Comparison of ENCODE assay signal across 8 mouse cellular contexts in genomic region chr6:146725384-146725791, GRCm38 (mm10). TPM values are rescaled to one million over a fixed set of nuclear protein-coding genes. Genes with fewer than 3 reads are reported as not detected.
A peak's percentile ranks its signal among the peaks of the same experiment; 100 is the strongest.
DNase-seq lines count a peak whose midpoint lies in the region; ATAC-seq and TF ChIP-seq lines count a peak whose summit lies in the region.

No protein-coding gene starts in this region.

- peak overlapping the region; percentile 62 for H3K4me2 ChIP-seq in heart, postnatal 0 days (ENCODE audit: low read depth, low read length)
- H3K4me2 ChIP-seq in limb, embryonic 13.5 days (replicated peaks), result peak overlapping the region; percentile 75
- peak overlapping the region; percentile 93 for H3K4me2 ChIP-seq in myocyte (ENCODE audit: low read depth)

- TF ChIP-seq CTCF in heart, postnatal 0 days (IDR thresholded peaks at IDR 0.05; ENCODE audit: low read depth), result no peak

- DNase-seq in gastrocnemius, postnatal 14 days, result peak; percentile 19
- no peak for DNase-seq in gastrocnemius, postnatal 36 days
- DNase-seq in CD4-positive helper T cell, adult 2 months (ENCODE audit: low read depth, low spot score), result peak; percentile 56
- DNase-seq in heart, postnatal 0 days (ENCODE audit: low spot score), result peak; percentile 28
- DNase-seq in cerebellum, postnatal 14 days, result no peak

- no peaks in the 10 kb centered on the region for H3K9me3 ChIP-seq in heart, postnatal 0 days (replicated peaks; ENCODE audit: control insufficient read depth, low read length)
- no peaks in the 10 kb centered on the region for H3K9me3 ChIP-seq in limb, embryonic 13.5 days

- ATAC-seq in common myeloid progenitor, adult 5-6 weeks (replicated peaks; ENCODE audit: low read depth, poor library complexity, severe bottlenecking), result peak; percentile 37
- ATAC-seq in heart, postnatal 0 days (ENCODE audit: insufficient read depth, low read depth), result peak; percentile 51
- ATAC-seq in limb, embryonic 13.5 days (ENCODE audit: low FRiP score, low read depth), result peak; percentile 52

- no peak for TF ChIP-seq POLR2A in myocyte (IDR thresholded peaks at IDR 0.05; ENCODE audit: insufficient read length, low read depth)

- intact Hi-C loops in gastrocnemius, postnatal 14 days (cut with DNase I; ENCODE audit: low total_unique reads), result no loop called here
- intact Hi-C loops in gastrocnemius, postnatal 36 days (cut with DNase I), result no loop called here

- H3K9ac ChIP-seq in heart, postnatal 0 days (replicated peaks; ENCODE audit: low read depth, low read length), result peak overlapping the region; percentile 78
- H3K9ac ChIP-seq in limb, embryonic 13.5 days, result peak overlapping the region; percentile 82

- WGBS in heart, postnatal 0 days, result under 1% methylated on average over 30 of the region's 30 CpGs
- WGBS in limb, embryonic 13.5 days, result 0% methylated on average over 30 of the region's 30 CpGs

- no peak for TF ChIP-seq EP300 in heart, postnatal 0 days (IDR thresholded peaks at IDR 0.05; ENCODE audit: low read depth)

- peak overlapping the region; percentile 82 for H3K27ac ChIP-seq in heart, postnatal 0 days (ENCODE audit: low read depth)
- H3K27ac ChIP-seq in limb, embryonic 13.5 days, result peak overlapping the region; percentile 69

- H3K79me2 ChIP-seq in myocyte (ENCODE audit: control insufficient read depth, insufficient read depth), result peaks cover 23% of the 10 kb centered on the region

- H3K4me3 ChIP-seq in heart, postnatal 0 days (ENCODE audit: low read depth, low read length), result peak overlapping the region; percentile 70
- H3K4me3 ChIP-seq in limb, embryonic 13.5 days, result peak overlapping the region; percentile 69
- H3K4me3 ChIP-seq in myocyte, result peak overlapping the region; percentile 36

- H3ac ChIP-seq in myocyte (ENCODE audit: control insufficient read depth, insufficient read length), result peak overlapping the region; percentile 82

- H3K36me3 ChIP-seq in heart, postnatal 0 days (replicated peaks; ENCODE audit: control insufficient read depth, insufficient read depth, low read length), result no peaks in the 10 kb centered on the region; the same call in 1 of the 2 replicates
- no peaks in the 10 kb centered on the region for H3K36me3 ChIP-seq in limb, embryonic 13.5 days
- H3K36me3 ChIP-seq in myocyte (ENCODE audit: control insufficient read depth, insufficient read depth), result no peaks in the 10 kb centered on the region

- no peaks in the 10 kb centered on the region for H3K27me3 ChIP-seq in heart, postnatal 0 days (ENCODE audit: control insufficient read depth, insufficient read depth, low read length)
- H3K27me3 ChIP-seq in limb, embryonic 13.5 days, result no peaks in the 10 kb centered on the region
- H3K27me3 ChIP-seq in myocyte (ENCODE audit: control insufficient read depth, insufficient read depth, insufficient read length), result no peaks in the 10 kb centered on the region

- H3K4me1 ChIP-seq in heart, postnatal 0 days (ENCODE audit: control insufficient read depth, insufficient read depth), result peaks cover 16% of the 10 kb centered on the region
- H3K4me1 ChIP-seq in limb, embryonic 13.5 days, result 0 out of 2 replicates have a peak, but pooled peaks cover 16% of the 10 kb centered on the region

TF ChIP-seq in myocyte, 11 proteins besides CTCF, POLR2A, EP300 and RAD21:
- TF ChIP-seq TCF3 (IDR thresholded peaks at IDR 0.05; ENCODE audit: insufficient read length, low read depth), result no peak
- no peak for TF ChIP-seq USF1 (IDR thresholded peaks at IDR 0.05; ENCODE audit: low read depth)
- no peak for TF ChIP-seq E2F4 (IDR thresholded peaks at IDR 0.05; ENCODE audit: insufficient read depth)
- TF ChIP-seq MYOD1 (IDR thresholded peaks at IDR 0.05; ENCODE audit: control insufficient read depth in 1 of 3, insufficient read length in 2 of 3, low read depth in 2 of 3), result no peak
- no peak for TF ChIP-seq SRF (IDR thresholded peaks at IDR 0.05; ENCODE audit: control insufficient read depth, insufficient read length, low read depth)
- TF ChIP-seq MYOG (IDR thresholded peaks at IDR 0.05; ENCODE audit: control insufficient read depth in 1 of 3, insufficient read depth in 1 of 3, insufficient read length in 2 of 3, low read depth in 2 of 3), result no peak
- TF ChIP-seq REST (IDR thresholded peaks at IDR 0.05; ENCODE audit: insufficient read depth, insufficient read length), result no peak
TF ChIP-seq in myocyte: peak in this region for 0.

RNA-seq across cellular contexts. Expression of gene Stk38l, which starts 0.6 kb away (rescaled TPM):
- 1 to 10 TPM; 6.9 to 7.5 TPM for total RNA-seq in gastrocnemius, postnatal 14 days (2021)
- 1 to 10 TPM; 7.7 to 8.5 TPM for total RNA-seq in gastrocnemius, postnatal 36 days (2021)
- total RNA-seq in common myeloid progenitor, adult 5-6 weeks (2017), result 1.3 and 2.9 TPM in 2 replicates
- total RNA-seq in heart, postnatal 0 days (2014; rRNA removed; ENCODE audit: low replicate concordance), result 9.9 and 13.4 TPM in 2 replicates
- polyA plus RNA-seq in heart, postnatal 0 days (2015; fragmentation: Nextera tagmentation; extraction: Ambion mirVana), result 17.7 and 20.5 TPM in 2 replicates
- polyA plus RNA-seq in limb, embryonic 13.5 days (2015; fragmentation: Nextera tagmentation; extraction: Ambion mirVana), result 23.0 TPM in 2 replicates
- polyA plus RNA-seq in myocyte (2012; fragmentation: generic; extraction: Trizol), result 6.9 TPM

Comparison
In these comparisons a context has a peak if more than half of its experiments do, and no peak if none do; other contexts are left out.
1. DNase-seq: peak in gastrocnemius, postnatal 14 days (single experiment), CD4-positive helper T cell, adult 2 months (single experiment) and heart, postnatal 0 days (single experiment); none in gastrocnemius, postnatal 36 days (0 of 2) and cerebellum, postnatal 14 days (0 of 2).
2. Peak in every context shown above with its lines, with median percentiles within 50 percentile points of each other: ATAC-seq, H3K4me2 ChIP-seq and H3K4me3 ChIP-seq.